Mouse (Mus musculus) kidney, embryonic 14.5 days (tissue): ENCODE measurements at regions not wholly inside any gene's neighbourhood (a gene's known extent, or its start where the extent isn't known, plus 50 kb on each side); places are given as distances from the start of the nearest gene placed in this dataset.

Source experiments
- ATAC-seq: fragments of 200-750 bp; cut with Nextera tagmentation; 2 replicates; pipeline ENCODE4 v1.8.0; 2017; ENCODE audit warnings: moderate number of reproducible peaks, mild to moderate bottlenecking, moderate TSS enrichment, moderate library complexity; ENCODE audit not compliant: low FRiP score, low TSS enrichment
- H3K27ac ChIP-seq: fragments of 300-500 bp; sonication (generic); 2 replicates; pipeline ENCODE4 v1.5.1; 2014; ENCODE audit warnings: low read depth, mild to moderate bottlenecking, low read length, moderate library complexity, mixed read lengths
- H3K27me3 ChIP-seq: fragments of 300-500 bp; sonication (generic); 2 replicates; pipeline ENCODE4 v1.6.1; 2014; ENCODE audit warnings: mild to moderate bottlenecking, low read length; ENCODE audit not compliant: control insufficient read depth, insufficient read depth
- H3K36me3 ChIP-seq: fragments of 300-500 bp; sonication (generic); 2 replicates; pipeline ENCODE4 v1.6.1; 2014; ENCODE audit warnings: low read length, mixed read lengths; ENCODE audit not compliant: control insufficient read depth, insufficient read depth
- H3K4me1 ChIP-seq: fragments of 300-500 bp; sonication (generic); 2 replicates; pipeline ENCODE4 v1.6.1; 2014; ENCODE audit warnings: low read length, mixed read lengths; ENCODE audit not compliant: control insufficient read depth, insufficient read depth
- H3K4me2 ChIP-seq: fragments of 300-500 bp; sonication (generic); replicated peaks from 2 replicates; pipeline ENCODE4 v1.6.1; 2014; ENCODE audit warnings: low read depth, mild to moderate bottlenecking, low read length
- H3K4me3 ChIP-seq: fragments of 300-500 bp; sonication (generic); 2 replicates; pipeline ENCODE4 v1.5.1; 2014; ENCODE audit warnings: mild to moderate bottlenecking, low read length
- H3K9ac ChIP-seq: fragments of 300-500 bp; sonication (generic); 2 replicates; pipeline ENCODE4 v1.6.1; 2014; ENCODE audit warnings: low read depth, mild to moderate bottlenecking, low read length, moderate library complexity
- H3K9me3 ChIP-seq: fragments of 300-500 bp; sonication (generic); 2 replicates; pipeline ENCODE4 v1.6.1; 2016; ENCODE audit warnings: low read length; ENCODE audit not compliant: control insufficient read depth
- WGBS: fragments of 180-500 bp; shearing (Covaris S2); extraction: QIAGEN DNeasy Blood & Tissue Kit; methylation state at CpG from one replicate; pipeline ENCODE4 v1.1.7; 2014; 5-methylcytosine and 5-hydroxymethylcytosine counted together

DNA sequence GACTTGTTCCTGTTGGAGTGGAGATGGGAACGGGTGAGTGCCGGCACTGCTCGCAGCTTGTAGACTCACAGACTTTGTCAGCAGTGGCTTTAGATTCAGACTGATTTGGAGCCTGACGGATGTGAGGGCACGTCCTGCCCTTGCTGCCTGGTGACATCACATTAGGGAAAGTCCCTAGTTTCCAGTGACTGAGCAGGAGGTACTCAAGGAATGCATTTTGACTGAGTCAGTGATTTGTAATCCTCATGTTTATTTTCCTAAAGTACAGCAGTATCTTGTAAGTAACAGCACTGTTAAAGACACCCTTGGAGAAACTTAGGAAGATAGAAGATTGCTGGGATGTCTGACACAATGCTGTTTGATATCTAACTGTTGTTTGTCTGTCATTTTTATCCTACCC lies 317.6 kb downstream of the Gpat3 start:
- no peak overlapping the region for H3K4me2 ChIP-seq
- peak; percentile 43; the same call in 1 of the 2 replicates for ATAC-seq
- no peaks in the 10 kb centered on the region for H3K36me3 ChIP-seq
- no peak overlapping the region for H3K9ac ChIP-seq
- WGBS, result 16% methylated on average over 5 of the region's 5 CpGs
- peaks cover 3% of the 10 kb centered on the region; the same call in 1 of the 2 replicates for H3K4me1 ChIP-seq
- H3K9me3 ChIP-seq, result no peaks in the 10 kb centered on the region
- H3K27ac ChIP-seq, result no peak overlapping the region
- H3K27me3 ChIP-seq, result no peaks in the 10 kb centered on the region
- H3K4me3 ChIP-seq, result no peak overlapping the region

- WGBS, result 67% methylated on average over 1 of the region's 1 CpGs
These were observed 311.9 kb downstream of the Gpat3 start for GRCm38 (mm10) chr5:101157416-101157815.

DNA sequence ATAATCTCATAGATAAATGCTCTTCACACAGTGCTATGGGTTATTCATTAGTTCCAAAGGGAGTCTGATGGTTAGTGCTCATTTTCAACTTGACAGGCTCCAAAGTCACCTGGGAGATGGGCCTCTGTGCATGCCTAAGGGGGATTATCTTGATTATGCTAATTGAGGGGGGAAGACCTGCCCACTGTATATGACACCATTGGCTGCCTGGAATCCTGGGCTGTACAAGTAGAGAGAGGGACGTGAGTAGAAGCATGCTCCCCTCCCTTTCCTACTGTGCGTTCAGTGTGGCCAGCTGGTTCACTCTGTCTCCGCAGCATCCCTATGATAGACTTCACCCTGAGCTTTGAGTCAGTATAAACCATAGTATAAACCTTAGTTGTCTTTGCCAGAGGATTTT lies 300.8 kb downstream of the Gpat3 start:
- no peaks in the 10 kb centered on the region for H3K27me3 ChIP-seq
- H3K9ac ChIP-seq, result no peak overlapping the region
- ATAC-seq, result no peak
- H3K4me3 ChIP-seq, result no peak overlapping the region
- H3K36me3 ChIP-seq, result no peaks in the 10 kb centered on the region
- no peak overlapping the region for H3K27ac ChIP-seq
- H3K4me2 ChIP-seq, result no peak overlapping the region
- WGBS, result 83% methylated on average over 3 of the region's 3 CpGs
- no peaks in the 10 kb centered on the region for H3K9me3 ChIP-seq
- no peaks in the 10 kb centered on the region for H3K4me1 ChIP-seq

More at GRCm38 (mm10) chr5:101157416-101157815, 311.9 kb downstream of the Gpat3 start:
- no peaks in the 10 kb centered on the region for H3K36me3 ChIP-seq
- H3K9ac ChIP-seq, result no peak overlapping the region
- H3K27me3 ChIP-seq, result no peaks in the 10 kb centered on the region
- H3K9me3 ChIP-seq, result no peaks in the 10 kb centered on the region
- no peak overlapping the region for H3K27ac ChIP-seq
- no peaks in the 10 kb centered on the region for H3K4me1 ChIP-seq
- H3K4me3 ChIP-seq, result no peak overlapping the region
- no peak for ATAC-seq
- no peak overlapping the region for H3K4me2 ChIP-seq

- peak; percentile 55 for ATAC-seq
- Histone ChIP-seq H3K9me3 (no peaks in the 10 kb centered on the region), H3K27me3 (no peaks in the 10 kb centered on the region), H3K4me2 (no peak overlapping the region), H3K27ac (no peak overlapping the region), H3K36me3 (no peaks in the 10 kb centered on the region), H3K4me3 (no peak overlapping the region), H3K9ac (no peak overlapping the region), H3K4me1 (0 out of 2 replicates have a peak, but pooled peaks cover 5% of the 10 kb centered on the region)
- WGBS, result 22% methylated on average over 5 of the region's 5 CpGs
These were observed 279.5 kb downstream of the Gpat3 start for GRCm38 (mm10) chr5:101124941-101125453.

DNA sequence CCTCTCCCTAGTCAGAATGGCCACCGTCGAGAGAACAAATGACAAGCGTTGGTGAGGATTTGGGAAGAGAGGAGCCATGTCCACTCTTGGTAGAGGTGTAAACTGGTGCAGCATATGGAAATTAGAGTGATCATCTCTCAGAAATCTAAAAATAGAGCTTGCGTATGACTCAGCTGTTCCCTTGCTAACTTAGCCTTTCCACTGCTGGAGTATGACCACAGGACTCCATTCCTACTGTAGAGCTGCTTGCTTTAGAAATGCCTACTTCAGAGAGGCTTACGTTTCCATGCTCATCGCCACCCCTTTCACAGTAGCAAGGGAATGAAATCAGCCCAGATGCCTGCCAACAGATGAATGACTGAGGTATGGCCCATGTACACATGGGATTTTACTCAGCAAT lies 277.4 kb downstream of the Gpat3 start:
- no peak overlapping the region for H3K9ac ChIP-seq
- H3K9me3 ChIP-seq, result no peaks in the 10 kb centered on the region
- H3K36me3 ChIP-seq, result no peaks in the 10 kb centered on the region
- no peak overlapping the region for H3K27ac ChIP-seq
- H3K4me1 ChIP-seq, result 0 out of 2 replicates have a peak, but pooled peaks cover 5% of the 10 kb centered on the region
- H3K27me3 ChIP-seq, result no peaks in the 10 kb centered on the region
- H3K4me3 ChIP-seq, result no peak overlapping the region
- no peak overlapping the region for H3K4me2 ChIP-seq
- ATAC-seq, result no peak
- 93% methylated on average over 6 of the region's 6 CpGs for WGBS

- WGBS, result 38% methylated on average over 5 of the region's 5 CpGs
- Histone ChIP-seq H3K27me3 (no peaks in the 10 kb centered on the region), H3K36me3 (no peaks in the 10 kb centered on the region), H3K9me3 (no peaks in the 10 kb centered on the region), H3K9ac (no peak overlapping the region), H3K27ac (no peak overlapping the region), H3K4me2 (no peak overlapping the region), H3K4me1 (0 out of 2 replicates have a peak, but pooled peaks cover 5% of the 10 kb centered on the region), H3K4me3 (no peak overlapping the region)
- 0 out of 2 replicates have a peak, but pooled peaks have one; percentile 39 for ATAC-seq
These were observed 275.1 kb downstream of the Gpat3 start for GRCm38 (mm10) chr5:101120509-101121201.

GRCm38 (mm10) chr5:101112151-101112769 lies 266.7 kb downstream of the Gpat3 start:
- Histone ChIP-seq H3K4me3 (no peak overlapping the region), H3K9me3 (no peaks in the 10 kb centered on the region), H3K9ac (no peak overlapping the region), H3K36me3 (no peaks in the 10 kb centered on the region), H3K27me3 (no peaks in the 10 kb centered on the region), H3K27ac (peak overlapping the region; percentile 43; the same call in 1 of the 2 replicates), H3K4me2 (no peak overlapping the region), H3K4me1 (peaks cover 25% of the 10 kb centered on the region)
- peak; percentile 85; the same call in 1 of the 2 replicates for ATAC-seq
- 8% methylated on average over 7 of the region's 7 CpGs for WGBS

GRCm38 (mm10) chr5:101111619-101112018 lies 266.1 kb downstream of the Gpat3 start:
- peak overlapping the region; percentile 43; the same call in 1 of the 2 replicates for H3K27ac ChIP-seq
- H3K4me2 ChIP-seq, result no peak overlapping the region
- H3K36me3 ChIP-seq, result no peaks in the 10 kb centered on the region
- no peaks in the 10 kb centered on the region for H3K9me3 ChIP-seq
- ATAC-seq, result no peak; the same call in 1 of the 2 replicates
- H3K9ac ChIP-seq, result no peak overlapping the region
- H3K27me3 ChIP-seq, result no peaks in the 10 kb centered on the region
- peaks cover 25% of the 10 kb centered on the region for H3K4me1 ChIP-seq
- no peak overlapping the region for H3K4me3 ChIP-seq
- 21% methylated on average over 4 of the region's 4 CpGs for WGBS
